Mouse (Mus musculus): ENCODE measurements around the gene Mbl2.

DNA sequence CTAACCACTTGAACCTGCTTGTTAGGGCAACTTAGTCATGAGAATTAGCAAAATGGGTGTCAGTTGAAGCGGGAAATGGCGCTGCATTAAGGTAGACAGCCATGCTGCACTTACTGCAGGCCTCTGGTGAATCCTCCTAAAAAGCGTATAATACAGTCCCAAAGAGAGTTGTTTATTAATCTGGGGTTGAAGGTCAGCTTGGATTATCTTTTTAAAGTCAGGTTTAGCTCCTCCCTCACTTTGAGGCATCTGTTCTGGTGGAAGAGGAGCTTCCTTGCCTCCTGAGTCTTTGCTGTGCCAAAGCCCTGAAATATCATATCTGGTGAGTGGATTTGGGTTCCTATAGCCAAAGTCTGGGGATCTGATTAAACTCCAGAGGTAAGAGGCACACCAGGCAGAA is at the start of gene Mbl2:
- TF ChIP-seq CEBPB (IDR thresholded peaks at IDR 0.05; ENCODE audit: insufficient read depth, poor library complexity, severe bottlenecking) (no peak), MAX (IDR thresholded peaks at IDR 0.05; ENCODE audit: low read depth) (no peak), POLR2A (IDR thresholded peaks at IDR 0.05; ENCODE audit: insufficient read length, low read depth) (no peak), USF1 (IDR thresholded peaks at IDR 0.05; ENCODE audit: low read depth) (no peak), POLR2AphosphoS2 (IDR thresholded peaks at IDR 0.05; ENCODE audit: insufficient read length, low read depth) (no peak)
